Mouse (Mus musculus): ENCODE measurements around the gene Ccdc182. TPM values are rescaled to one million over a fixed set of nuclear protein-coding genes. Genes with fewer than 3 reads are reported as not detected.

Ccdc182 gene
- total and polyA plus RNA-seq, 2 experiments from 2014 or later = not detected

GRCm38 (mm10) chr11:88328813-88329595 is 35.1 kb downstream of the Ccdc182 start:
- Histone ChIP-seq H3K27me3 (ENCODE audit: control insufficient read depth, insufficient read depth, low read length) (no peaks in the 10 kb centered on the region), H3K4me2 (ENCODE audit: low read depth, low read length) (no peak overlapping the region), H3K4me3 (ENCODE audit: low read depth, low read length) (no peak overlapping the region), H3K9me3 (replicated peaks; ENCODE audit: control insufficient read depth, low read length) (no peaks in the 10 kb centered on the region), H3K36me3 (replicated peaks; ENCODE audit: control insufficient read depth, insufficient read depth, low read length) (no peaks in the 10 kb centered on the region), H3K27ac (ENCODE audit: low read depth) (no peak overlapping the region), H3K9ac (replicated peaks; ENCODE audit: low read depth, low read length) (no peak overlapping the region), H3K4me1 (ENCODE audit: control insufficient read depth, insufficient read depth) (peaks cover 12% of the 10 kb centered on the region)
- WGBS = 76% methylated on average over 17 of the region's 17 CpGs
- ATAC-seq (ENCODE audit: insufficient read depth, low read depth) (no peak), DNase-seq (ENCODE audit: low spot score) (no peak)
- no peak for TF ChIP-seq EP300 (IDR thresholded peaks at IDR 0.05; ENCODE audit: low read depth)
- TF ChIP-seq CTCF (IDR thresholded peaks at IDR 0.05; ENCODE audit: low read depth) = no peak

DNA sequence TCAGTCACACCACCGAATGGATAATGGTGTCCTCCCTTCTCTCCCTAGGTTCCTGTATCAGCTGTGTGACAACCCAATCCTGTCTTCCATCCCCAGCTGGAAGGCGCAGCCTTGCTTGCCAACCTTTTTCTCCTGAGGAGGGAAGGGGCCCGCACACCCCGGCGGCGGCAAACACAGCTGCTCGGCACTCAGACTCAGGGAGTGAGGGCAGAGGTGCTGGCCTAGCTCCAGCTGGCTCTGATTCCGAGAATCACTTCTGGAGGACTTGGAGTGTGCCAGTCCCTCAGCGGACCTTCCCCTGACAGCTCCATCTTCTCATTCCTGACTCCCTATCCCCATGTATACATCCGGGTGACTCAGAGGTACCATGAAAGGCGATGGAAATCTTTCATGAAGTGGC is 36.9 kb downstream of the Ccdc182 start:
- H3K27me3 ChIP-seq (ENCODE audit: control insufficient read depth, insufficient read depth, low read length) = no peaks in the 10 kb centered on the region
- ATAC-seq (ENCODE audit: insufficient read depth, low read depth) (peak; percentile 59), DNase-seq (ENCODE audit: low spot score) (peak; percentile 53)
- H3K36me3 ChIP-seq (replicated peaks; ENCODE audit: control insufficient read depth, insufficient read depth, low read length) = no peaks in the 10 kb centered on the region
- H3K9me3 ChIP-seq (replicated peaks; ENCODE audit: control insufficient read depth, low read length) = no peaks in the 10 kb centered on the region
- H3K9ac ChIP-seq (replicated peaks; ENCODE audit: low read depth, low read length) = no peak overlapping the region
- no peak overlapping the region for H3K4me2 ChIP-seq (ENCODE audit: low read depth, low read length)
- H3K27ac ChIP-seq (ENCODE audit: low read depth) = no peak overlapping the region
- no peak overlapping the region for H3K4me3 ChIP-seq (ENCODE audit: low read depth, low read length)
- WGBS = 15% methylated on average over 11 of the region's 11 CpGs
- H3K4me1 ChIP-seq (ENCODE audit: control insufficient read depth, insufficient read depth) = peaks cover 12% of the 10 kb centered on the region
- TF ChIP-seq CTCF (IDR thresholded peaks at IDR 0.05; ENCODE audit: low read depth) (no peak), EP300 (IDR thresholded peaks at IDR 0.05; ENCODE audit: low read depth) (no peak)

- Histone ChIP-seq H3K27ac (ENCODE audit: low read depth) (no peak overlapping the region), H3K4me2 (ENCODE audit: low read depth, low read length) (no peak overlapping the region), H3K27me3 (ENCODE audit: control insufficient read depth, insufficient read depth, low read length) (no peaks in the 10 kb centered on the region), H3K9me3 (replicated peaks; ENCODE audit: control insufficient read depth, low read length) (no peaks in the 10 kb centered on the region), H3K4me1 (ENCODE audit: control insufficient read depth, insufficient read depth) (peaks cover 12% of the 10 kb centered on the region), H3K36me3 (replicated peaks; ENCODE audit: control insufficient read depth, insufficient read depth, low read length) (no peaks in the 10 kb centered on the region), H3K4me3 (ENCODE audit: low read depth, low read length) (no peak overlapping the region), H3K9ac (replicated peaks; ENCODE audit: low read depth, low read length) (no peak overlapping the region)
- no peak for TF ChIP-seq EP300 (IDR thresholded peaks at IDR 0.05; ENCODE audit: low read depth)
- DNase-seq (ENCODE audit: low spot score) (no peak), ATAC-seq (ENCODE audit: insufficient read depth, low read depth) (no peak)
- 93% methylated on average over 8 of the region's 8 CpGs for WGBS
Measured at GRCm38 (mm10) chr11:88331722-88332121, 37.9 kb downstream of the Ccdc182 start.

DNA sequence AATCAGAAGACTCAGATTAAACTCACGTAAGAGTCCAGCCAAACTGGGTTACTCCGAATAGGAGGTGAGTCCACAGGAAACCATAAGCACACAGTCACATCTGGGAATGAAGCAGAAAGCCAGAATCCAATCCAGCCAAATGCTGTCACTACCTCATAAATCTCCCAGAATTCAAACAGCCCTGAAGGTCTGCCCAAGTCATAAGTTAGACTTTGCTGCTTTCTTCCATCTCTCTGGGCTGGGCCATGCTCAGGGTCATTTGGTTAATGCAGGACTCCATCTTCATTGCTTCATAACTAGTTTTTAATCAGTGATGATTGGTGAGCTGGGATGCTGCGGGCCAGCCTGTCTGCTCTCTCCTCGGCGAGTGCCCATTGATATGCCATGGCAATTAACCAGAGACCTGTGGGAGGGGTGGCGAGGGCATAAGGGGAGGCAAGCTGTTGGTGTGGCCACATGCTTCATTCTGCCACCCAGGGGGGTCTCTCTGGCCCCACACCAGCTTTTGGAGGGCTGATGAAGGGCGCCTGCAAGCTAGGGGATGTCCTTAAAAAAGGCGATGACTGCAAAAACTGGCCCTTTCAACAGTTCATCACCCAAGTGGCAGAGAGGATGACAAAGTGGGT is 38.6 kb downstream of the Ccdc182 start:
- H3K36me3 ChIP-seq (replicated peaks; ENCODE audit: control insufficient read depth, insufficient read depth, low read length) = no peaks in the 10 kb centered on the region
- DNase-seq (ENCODE audit: low spot score) (no peak), ATAC-seq (ENCODE audit: insufficient read depth, low read depth) (no peak)
- no peaks in the 10 kb centered on the region for H3K27me3 ChIP-seq (ENCODE audit: control insufficient read depth, insufficient read depth, low read length)
- H3K9ac ChIP-seq (replicated peaks; ENCODE audit: low read depth, low read length) = no peak overlapping the region
- H3K27ac ChIP-seq (ENCODE audit: low read depth) = no peak overlapping the region
- H3K4me3 ChIP-seq (ENCODE audit: low read depth, low read length) = no peak overlapping the region
- no peak for TF ChIP-seq EP300 (IDR thresholded peaks at IDR 0.05; ENCODE audit: low read depth)
- no peak for TF ChIP-seq CTCF (IDR thresholded peaks at IDR 0.05; ENCODE audit: low read depth)
- H3K9me3 ChIP-seq (replicated peaks; ENCODE audit: control insufficient read depth, low read length) = no peaks in the 10 kb centered on the region
- peaks cover 12% of the 10 kb centered on the region for H3K4me1 ChIP-seq (ENCODE audit: control insufficient read depth, insufficient read depth)
- WGBS = 81% methylated on average over 8 of the region's 8 CpGs
- H3K4me2 ChIP-seq (ENCODE audit: low read depth, low read length) = no peak overlapping the region

DNA sequence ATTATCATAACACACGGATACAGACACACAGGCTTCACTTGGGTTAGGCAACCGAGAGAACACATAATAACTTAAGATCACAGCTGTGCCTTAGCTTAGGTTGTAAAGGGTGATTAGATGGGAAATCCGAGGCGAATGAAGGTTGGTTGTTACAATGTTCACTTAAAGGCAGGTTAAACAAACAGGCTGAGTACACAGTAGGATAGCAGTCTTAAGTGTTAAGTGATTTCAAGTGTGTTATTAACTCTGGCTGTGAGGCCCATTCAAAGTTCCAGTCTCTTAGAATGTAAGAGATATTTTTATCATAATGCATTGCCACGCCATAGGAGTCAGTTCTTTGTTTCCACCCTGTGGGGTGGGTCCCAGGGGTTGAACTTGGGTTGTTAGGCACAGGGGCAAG is 41.0 kb downstream of the Ccdc182 start:
- Histone ChIP-seq H3K36me3 (replicated peaks; ENCODE audit: control insufficient read depth, insufficient read depth, low read length) (peaks cover 8% of the 10 kb centered on the region; the same call in 1 of the 2 replicates), H3K27ac (ENCODE audit: low read depth) (no peak overlapping the region), H3K4me3 (ENCODE audit: low read depth, low read length) (no peak overlapping the region), H3K9ac (replicated peaks; ENCODE audit: low read depth, low read length) (no peak overlapping the region), H3K4me1 (ENCODE audit: control insufficient read depth, insufficient read depth) (peaks cover 12% of the 10 kb centered on the region), H3K4me2 (ENCODE audit: low read depth, low read length) (no peak overlapping the region), H3K9me3 (replicated peaks; ENCODE audit: control insufficient read depth, low read length) (no peaks in the 10 kb centered on the region), H3K27me3 (ENCODE audit: control insufficient read depth, insufficient read depth, low read length) (no peaks in the 10 kb centered on the region)
- DNase-seq (ENCODE audit: low spot score) (no peak), ATAC-seq (ENCODE audit: insufficient read depth, low read depth) (no peak)
- TF ChIP-seq CTCF (IDR thresholded peaks at IDR 0.05; ENCODE audit: low read depth) (no peak), EP300 (IDR thresholded peaks at IDR 0.05; ENCODE audit: low read depth) (no peak)
- WGBS = 62% methylated on average over 5 of the region's 5 CpGs
